Mouse (Mus musculus) CH12.LX (cell line): ENCODE measurements around the gene Mmgt2. TPM values are rescaled to one million over a fixed set of nuclear protein-coding genes. Genes with fewer than 3 reads are reported as not detected.

Experiments
- DNase-seq: peaks from one replicate; pipeline ENCODE4 v3.0.0-alpha.2; 2013; ENCODE audit errors: extremely low read depth
- H3K27ac ChIP-seq: 2 replicates; pipeline ENCODE4 v1.5.1; 2012; ENCODE audit warnings: low read depth, mild to moderate bottlenecking, control low read depth, moderate library complexity; ENCODE audit not compliant: insufficient read depth
- H3K27me3 ChIP-seq: replicated peaks from 2 replicates; pipeline ENCODE3; 2012; ENCODE audit warnings: inconsistent platforms
- H3K36me3 ChIP-seq, 2 experiments: replicated peaks in 1 of 2; 2 replicates each; pipeline versions ENCODE3 to v1.6.1; 2012; ENCODE audit warnings: inconsistent platforms in 1 of 2, low read length in 1 of 2, mild to moderate bottlenecking in 1 of 2, mixed read lengths in 1 of 2, moderate library complexity in 1 of 2; ENCODE audit not compliant: control insufficient read depth in 1 of 2, insufficient read depth in 1 of 2
- H3K4me1 ChIP-seq, 2 experiments: 2 replicates each; pipeline ENCODE4 v1.6.1; 2012; ENCODE audit warnings: inconsistent platforms in 1 of 2, moderate library complexity in 1 of 2; ENCODE audit not compliant: insufficient read depth in 2 of 2, control insufficient read depth in 1 of 2
- H3K4me2 ChIP-seq: 2 replicates; pipeline ENCODE4 v1.6.1; 2012; ENCODE audit warnings: low read depth, mild to moderate bottlenecking, control low read depth; ENCODE audit not compliant: poor library complexity, insufficient read depth, severe bottlenecking
- H3K4me3 ChIP-seq, 3 experiments: fragments of 150-350 bp in 1 of 3; sonication (generic) in 1 of 3; replicated peaks in 1 of 3; 2 replicates each; pipeline versions ENCODE3 to v1.5.1; 2011 to 2012; ENCODE audit warnings: low read depth in 2 of 3, low read length in 2 of 3, mild to moderate bottlenecking in 2 of 3, moderate library complexity in 2 of 3, control low read depth in 1 of 3, improper control_type of control experiment in 1 of 3, inconsistent platforms in 1 of 3, mixed read lengths in 1 of 3; ENCODE audit not compliant: poor library complexity in 1 of 3
- H3K79me2 ChIP-seq: replicated peaks from 2 replicates; pipeline ENCODE4 v1.6.1; 2012; ENCODE audit warnings: mild to moderate bottlenecking, moderate library complexity; ENCODE audit not compliant: control insufficient read depth, poor library complexity, insufficient read depth, severe bottlenecking; ENCODE audit errors: extremely low read depth
- H3K9ac ChIP-seq: 2 replicates; pipeline ENCODE4 v1.6.1; 2012; ENCODE audit warnings: low read depth, mild to moderate bottlenecking, control low read depth, moderate library complexity; ENCODE audit not compliant: insufficient read depth
- H3K9me3 ChIP-seq: replicated peaks from 2 replicates; pipeline ENCODE3; 2012; ENCODE audit warnings: low read length, inconsistent platforms, mixed read lengths
- CHD1 ChIP-seq: IDR thresholded peaks from 2 replicates; pipeline ENCODE4 v1.6.1; 2012; ENCODE audit warnings: low read depth, low read length, improper control_type of control experiment, inconsistent platforms
- CHD2 ChIP-seq: IDR thresholded peaks from 2 replicates; pipeline ENCODE4 v1.6.1; 2011; ENCODE audit warnings: low read length, improper control_type of control experiment
- ETS1 ChIP-seq: conservative IDR thresholded peaks from 2 replicates; pipeline ENCODE4 v1.6.1; 2012; ENCODE audit warnings: low read depth, mild to moderate bottlenecking, inconsistent platforms, low read length, improper control_type of control experiment, moderate library complexity
- GABPA ChIP-seq: IDR thresholded peaks from 2 replicates; pipeline ENCODE4 v1.6.1; 2012; ENCODE audit warnings: low read depth, low read length, improper control_type of control experiment, inconsistent platforms; ENCODE audit not compliant: insufficient replicate concordance
- IRF4 ChIP-seq: IDR thresholded peaks from 2 replicates; pipeline ENCODE4 v1.6.1; 2014; ENCODE audit warnings: low read depth, mild to moderate bottlenecking, inconsistent platforms, low read length, improper control_type of control experiment
- JUN ChIP-seq: IDR thresholded peaks from 2 replicates; pipeline ENCODE4 v1.6.1; 2011; ENCODE audit warnings: low read depth, mild to moderate bottlenecking, low read length, improper control_type of control experiment, moderate library complexity; ENCODE audit not compliant: insufficient read depth
- KAT2A ChIP-seq: IDR thresholded peaks from 2 replicates; pipeline ENCODE4 v1.6.1; 2012; ENCODE audit warnings: low read length, improper control_type of control experiment, inconsistent platforms; ENCODE audit not compliant: insufficient replicate concordance
- MAX ChIP-seq: IDR thresholded peaks from 2 replicates; pipeline ENCODE4 v1.6.1; 2011; ENCODE audit warnings: low read length, improper control_type of control experiment
- MAZ ChIP-seq: IDR thresholded peaks from 2 replicates; pipeline ENCODE4 v1.6.1; 2012; ENCODE audit warnings: low read depth, mild to moderate bottlenecking, inconsistent platforms, low read length, improper control_type of control experiment, moderate library complexity
- MEF2A ChIP-seq: IDR thresholded peaks from 2 replicates; pipeline ENCODE4 v1.6.1; 2014; ENCODE audit warnings: low read depth, mild to moderate bottlenecking, inconsistent platforms, low read length, improper control_type of control experiment, borderline replicate concordance
- MXI1 ChIP-seq: IDR thresholded peaks from 2 replicates; pipeline ENCODE4 v1.6.1; 2011; ENCODE audit warnings: mild to moderate bottlenecking, low read depth, low read length, improper control_type of control experiment
- NELFE ChIP-seq: IDR thresholded peaks from 2 replicates; pipeline ENCODE4 v1.6.1; 2011; ENCODE audit warnings: low read depth, low read length, improper control_type of control experiment
- POLR2A ChIP-seq: IDR thresholded peaks from 2 replicates; pipeline ENCODE4 v1.6.1; 2011; ENCODE audit warnings: low read depth, mild to moderate bottlenecking, improper control_type of control experiment, low read length
- POLR2AphosphoS2 ChIP-seq: IDR thresholded peaks from 2 replicates; pipeline ENCODE4 v1.6.1; 2011; ENCODE audit warnings: low read depth, low read length, improper control_type of control experiment
- RAD21 ChIP-seq: IDR thresholded peaks from 2 replicates; pipeline ENCODE4 v1.6.1; 2011; ENCODE audit warnings: low read depth, mild to moderate bottlenecking, low read length, improper control_type of control experiment, moderate library complexity
- RCOR1 ChIP-seq: conservative IDR thresholded peaks from 2 replicates; pipeline ENCODE4 v1.6.1; 2012; ENCODE audit warnings: low read depth, mild to moderate bottlenecking, inconsistent platforms, low read length, improper control_type of control experiment
- SIN3A ChIP-seq: IDR thresholded peaks from 2 replicates; pipeline ENCODE4 v1.6.1; 2012; ENCODE audit warnings: low read length, improper control_type of control experiment, inconsistent platforms
- TBP ChIP-seq: conservative IDR thresholded peaks from 2 replicates; pipeline ENCODE4 v1.6.1; 2011; ENCODE audit warnings: low read depth, low read length, improper control_type of control experiment
- UBTF ChIP-seq: IDR thresholded peaks from 2 replicates; pipeline ENCODE4 v1.6.1; 2012; ENCODE audit warnings: low read depth, mild to moderate bottlenecking, inconsistent platforms, low read length, improper control_type of control experiment, moderate library complexity
- USF2 ChIP-seq: conservative IDR thresholded peaks from 2 replicates; pipeline ENCODE4 v1.6.1; 2011; ENCODE audit warnings: low read depth, low read length, improper control_type of control experiment
- ZKSCAN1 ChIP-seq: IDR thresholded peaks from 2 replicates; pipeline ENCODE4 v1.6.1; 2012; ENCODE audit warnings: low read depth, inconsistent platforms, low read length, improper control_type of control experiment, borderline replicate concordance
- dilution Hi-C: fragments of 300-500 bp; cut with MboI; formaldehyde crosslinking; loops from 2 replicates; pipeline ENCODE4 v1.14.3; 2020; ENCODE audit warnings: low sequenced_read_pairs; ENCODE audit not compliant: extremely low pct_unique_long_range_greater_than_20kb, extremely low pct_ligation_motif_present
- in situ Hi-C: fragments of 300-500 bp; cut with MboI; formaldehyde crosslinking; loops from 3 replicates; pipeline ENCODE4 v1.14.3; 2019; ENCODE audit warnings: low sequenced_read_pairs, low pct_ligation_motif_present, low pct_unique_long_range_greater_than_20kb, mixed read lengths
- polyA plus RNA-seq: library from polyadenylated mRNA; unstranded; fragments of >175 nt; gene quantifications from 2 replicates; pipeline ENCODE4 v1.2.1, GENCODE M21; 2012; ENCODE audit warnings: low read depth; ENCODE audit not compliant: insufficient read length
- total RNA-seq, 2 experiments: library from RNA; depleted of rRNA; stranded (reverse); fragments of 300-350 nt in 1 of 2; fragments of >200 nt in 1 of 2; gene quantifications; 2 replicates each; pipeline ENCODE4 v1.2.3; 2012 to 2014

Mmgt2 gene
- total and polyA plus RNA-seq, 3 experiments = 49.2 to 65.9 (median 60.7) TPM

- H3K9ac ChIP-seq = peak overlapping the region; percentile 42
- H3K36me3 ChIP-seq = peaks cover 3 to 12% of the 10 kb centered on the region in 2 experiments
- H3K79me2 ChIP-seq = peaks cover 12% of the 10 kb centered on the region
- peak; percentile 5; the same call in 1 of the 2 replicates for TF ChIP-seq IRF4
- TF ChIP-seq KAT2A = no peak
- 0 out of 2 replicates have a peak, but pooled peaks have one; percentile 7 for TF ChIP-seq MEF2A
- TF ChIP-seq, all 38 proteins: peak for 2
- peak overlapping the region; percentile 84; the same call in 1 of the 2 replicates for H3K4me2 ChIP-seq
- no peaks in the 10 kb centered on the region for H3K27me3 ChIP-seq
- H3K27ac ChIP-seq = peak overlapping the region; percentile 70
- in situ Hi-C loops = loop anchor here (5.0 kb wide), 1 partner anchor 34 kb away; no protein-coding TSS in a partner anchor
- DNase-seq = peak; percentile 31
- peaks cover 39 to 76% of the 10 kb centered on the region in 2 experiments for H3K4me1 ChIP-seq
- dilution Hi-C loops = no loop called here
- no peaks in the 10 kb centered on the region for H3K9me3 ChIP-seq
- H3K4me3 ChIP-seq = peak overlapping the region in 1 of 3 experiments; percentile 1
Observed at GRCm38 (mm10) chr11:62646495-62646843, 2.0 kb upstream of the Mmgt2 start.

GRCm38 (mm10) chr11:62646958-62647515 is 1.4 kb upstream of the Mmgt2 start:
- Histone ChIP-seq H3K9me3 (no peaks in the 10 kb centered on the region), H3K79me2 (peaks cover 15% of the 10 kb centered on the region), H3K27ac (peak overlapping the region; percentile 70), H3K27me3 (no peaks in the 10 kb centered on the region), H3K9ac (peak overlapping the region; percentile 57), H3K4me2 (peak overlapping the region; percentile 84), H3K4me3 (peak overlapping the region in 1 of 3 experiments; percentile 93), H3K4me1 (peaks cover 42 to 76% of the 10 kb centered on the region in 2 experiments), H3K36me3 (peaks cover 5 to 18% of the 10 kb centered on the region in 2 experiments)
- in situ Hi-C loops (loop anchor here (5.0 kb wide), 1 partner anchor 35 kb away; no protein-coding TSS in a partner anchor), dilution Hi-C loops (no loop called here)
- TF ChIP-seq CHD2 (peak; percentile 52; the same call in 1 of the 2 replicates), MAZ (no peak), POLR2A (no peak)
- no peak for DNase-seq

GRCm38 (mm10) chr11:62647661-62648590 is 538 bp upstream of the Mmgt2 start, which contains the start of gene Lrrc75a:
Gene Lrrc75a, minus strand, starts transcription at chr11:62648523.
- H3K79me2 ChIP-seq = peaks cover 15% of the 10 kb centered on the region
- dilution Hi-C loops = no loop called here
- peak within 1 kb of the TSS; percentile 84 for H3K4me2 ChIP-seq
- H3K9me3 ChIP-seq = no peaks in the 10 kb centered on the region
- H3K36me3 ChIP-seq = peaks cover 12 to 26% of the 10 kb centered on the region in 2 experiments
- H3K9ac ChIP-seq = peak within 1 kb of the TSS; percentile 61
- in situ Hi-C loops = loop anchor here (5.0 kb wide), 1 partner anchor 36 kb away; no protein-coding TSS in a partner anchor
- no peaks in the 10 kb centered on the region for H3K27me3 ChIP-seq
- peak; percentile 51 for DNase-seq
- peak within 1 kb of the TSS; percentile 70 for H3K27ac ChIP-seq
- peaks cover 41 to 78% of the 10 kb centered on the region in 2 experiments for H3K4me1 ChIP-seq
- peak within 1 kb of the TSS; percentile 71 to 93 (median 74) for H3K4me3 ChIP-seq
- no peak for TF ChIP-seq ETS1
- TF ChIP-seq SIN3A = peak; percentile 78
- TF ChIP-seq MAX = 0 out of 2 replicates have a peak, but pooled peaks have one; percentile 15
- TF ChIP-seq GABPA = no peak
- TF ChIP-seq JUN = no peak
- TF ChIP-seq ZKSCAN1 = no peak
- no peak for TF ChIP-seq USF2
- no peak; the same call in 1 of the 2 replicates for TF ChIP-seq RCOR1
- no peak for TF ChIP-seq UBTF
- TF ChIP-seq TBP = no peak
- no peak for TF ChIP-seq RAD21
- TF ChIP-seq NELFE = no peak; the same call in 1 of the 2 replicates
- TF ChIP-seq MEF2A = no peak
- TF ChIP-seq MAZ = peak; percentile 31; the same call in 1 of the 2 replicates
- no peak for TF ChIP-seq POLR2AphosphoS2
- peak; percentile 36; the same call in 1 of the 2 replicates for TF ChIP-seq MXI1
- no peak for TF ChIP-seq CHD2
- TF ChIP-seq CHD1 = no peak
